Mouse (Mus musculus) MEL-GATA-1-ER (cell line): Measurements from ENCODE around the gene Mdga1.

ENCODE experiments used
- DNase-seq: peaks from one replicate; pipeline ENCODE4 v3.0.0-alpha.2; 2012; ENCODE audit warnings: low read depth; ENCODE audit errors: extremely low read depth

The Mdga1 gene

DNA sequence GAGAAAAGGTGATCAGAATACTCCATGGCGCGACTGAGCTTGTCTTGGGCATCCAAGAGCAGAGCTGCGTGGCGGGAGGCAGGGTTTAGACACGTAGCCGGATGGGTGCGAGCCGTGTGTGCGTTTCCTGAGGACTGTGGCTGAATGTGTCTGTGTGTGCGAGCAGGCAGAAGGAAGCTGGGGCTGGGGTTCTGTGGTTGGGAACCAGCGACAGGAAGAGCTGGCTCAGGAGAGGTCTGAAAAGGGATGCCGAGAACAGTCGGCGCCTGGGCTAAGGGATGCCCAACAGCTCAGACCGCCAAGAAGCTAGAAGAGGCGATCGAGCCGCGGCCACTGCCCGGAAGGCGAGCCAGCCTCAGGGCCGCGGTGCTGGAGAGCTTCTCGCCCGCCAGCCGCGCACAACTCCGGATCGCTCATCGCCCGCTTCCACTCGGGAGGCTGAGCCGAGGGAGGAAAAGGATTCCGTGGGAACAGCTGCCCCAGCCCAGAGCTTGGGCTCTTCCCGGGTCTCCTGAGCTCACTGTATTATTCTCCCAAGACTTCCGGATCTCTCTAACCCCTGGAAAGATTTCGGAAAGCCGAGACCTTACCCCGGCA lies 83.1 kb downstream of the Mdga1 start:
- no peak for DNase-seq

DNA sequence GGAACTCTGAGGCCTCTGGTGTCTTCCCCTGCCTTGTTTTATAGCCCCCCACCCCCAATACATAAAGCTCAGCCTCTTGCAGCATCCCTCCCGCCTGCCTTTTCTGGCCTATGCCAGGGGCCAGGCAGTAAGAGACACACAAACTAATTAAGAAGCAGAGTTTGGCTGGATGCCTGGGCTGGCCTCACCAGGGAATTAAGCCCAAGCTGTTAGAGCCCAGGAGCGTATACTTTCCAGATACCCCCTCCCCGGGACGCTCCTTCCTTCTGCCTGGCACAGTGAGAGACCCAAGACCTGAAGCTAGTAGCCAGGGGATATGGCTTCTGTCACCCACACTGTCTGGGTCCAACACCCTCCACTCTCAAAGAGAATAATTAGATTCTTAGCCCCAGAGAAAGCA lies 83.8 kb downstream of the Mdga1 start:
- DNase-seq = no peak

GRCm38 (mm10) chr17:29884596-29884995 lies 85.3 kb downstream of the Mdga1 start:
- DNase-seq = no peak

- no peak for DNase-seq
These were observed 86.5 kb downstream of the Mdga1 start for GRCm38 (mm10) chr17:29883351-29883750.

DNA sequence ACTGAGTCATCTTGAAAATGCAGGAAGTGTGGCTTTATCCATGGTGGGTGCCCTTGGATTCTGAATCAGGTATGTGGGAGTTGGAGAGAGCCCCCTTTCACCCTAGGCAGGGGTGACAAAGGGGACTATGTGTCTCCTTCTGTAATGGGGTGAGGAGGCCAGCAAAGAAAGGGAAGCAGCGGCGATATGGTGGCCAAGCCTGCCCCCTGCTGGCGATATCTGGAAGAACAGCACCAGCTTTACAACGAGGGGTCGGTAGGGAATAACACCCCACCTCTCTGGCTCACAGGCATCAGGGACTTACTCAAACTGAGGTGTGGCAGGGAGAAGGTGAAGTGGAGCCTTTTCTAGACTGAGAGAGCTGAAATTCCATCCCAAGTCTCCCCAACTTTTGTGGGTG lies 87.0 kb downstream of the Mdga1 start:
- no peak for DNase-seq

DNA sequence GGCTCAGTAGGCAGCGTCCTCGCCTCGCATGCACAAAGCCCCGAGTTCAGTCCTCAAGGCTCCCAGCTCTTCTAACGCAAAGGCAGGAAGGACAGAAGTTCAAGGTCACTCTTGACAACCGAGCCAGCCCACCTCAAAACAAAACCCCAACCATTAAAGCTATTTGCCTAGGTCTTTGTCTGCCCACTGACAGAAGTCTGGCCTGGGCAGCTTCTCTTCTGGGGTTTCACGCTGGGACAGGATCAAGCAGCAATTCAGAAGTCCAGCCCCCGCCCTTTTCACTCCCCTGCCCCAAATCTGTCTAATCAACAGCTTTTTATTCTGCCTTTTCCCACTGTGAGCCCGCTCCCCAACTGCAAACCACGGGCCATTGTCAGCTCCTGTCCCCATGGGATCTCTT lies 89.6 kb downstream of the Mdga1 start:
- DNase-seq = no peak

DNA sequence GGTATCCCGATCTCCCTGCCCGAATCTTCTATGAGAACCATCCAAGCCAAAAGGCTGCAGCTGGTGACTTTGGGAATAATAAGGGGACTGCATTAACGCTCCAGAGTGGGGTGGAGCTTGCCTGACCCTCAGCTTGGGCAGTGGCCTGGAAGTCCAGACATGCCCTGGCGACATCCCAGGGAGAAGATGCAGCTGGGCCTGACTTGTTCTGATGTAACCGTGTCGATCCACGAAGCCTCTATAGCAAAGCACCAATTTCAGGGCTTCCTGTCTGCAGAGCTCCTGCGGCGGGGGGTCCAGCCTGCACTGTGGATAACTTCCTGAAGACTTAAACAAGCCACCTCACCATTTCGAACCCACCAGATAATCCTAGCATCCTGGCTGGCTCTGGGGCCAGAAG lies 90.9 kb downstream of the Mdga1 start:
- DNase-seq = no peak

DNA sequence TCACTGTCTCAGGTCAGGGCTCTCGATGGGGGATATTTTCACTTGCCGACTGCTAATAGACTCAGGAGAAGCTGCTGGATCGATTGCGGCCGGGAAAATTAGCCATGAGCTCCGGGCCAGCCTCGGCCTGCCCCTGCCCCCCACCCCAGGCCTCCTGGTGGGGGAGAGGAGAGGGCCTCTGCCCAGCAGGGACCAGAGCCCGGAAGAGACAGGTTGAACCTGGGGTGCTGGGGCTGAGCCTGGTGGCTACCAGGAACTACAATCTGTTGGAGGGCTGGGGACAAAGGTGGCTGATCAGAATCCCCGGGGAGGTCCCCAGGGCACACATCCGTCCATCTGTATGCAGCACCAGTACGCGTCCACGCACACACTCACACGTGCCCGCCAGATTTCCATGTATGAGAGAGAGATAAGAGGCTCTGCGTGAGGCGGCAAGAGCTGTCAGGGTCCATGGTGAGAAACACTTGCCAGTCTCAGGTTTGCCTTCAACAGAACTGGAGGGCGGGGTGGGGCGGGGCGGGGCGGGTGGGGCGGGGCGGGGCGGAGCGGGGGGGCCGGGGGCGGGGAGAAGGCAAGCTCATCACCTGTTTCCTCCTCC lies 95.7 kb downstream of the Mdga1 start:
- no peak for DNase-seq

- no peak for DNase-seq
These were observed 96.3 kb downstream of the Mdga1 start for GRCm38 (mm10) chr17:29873580-29874015.

DNA sequence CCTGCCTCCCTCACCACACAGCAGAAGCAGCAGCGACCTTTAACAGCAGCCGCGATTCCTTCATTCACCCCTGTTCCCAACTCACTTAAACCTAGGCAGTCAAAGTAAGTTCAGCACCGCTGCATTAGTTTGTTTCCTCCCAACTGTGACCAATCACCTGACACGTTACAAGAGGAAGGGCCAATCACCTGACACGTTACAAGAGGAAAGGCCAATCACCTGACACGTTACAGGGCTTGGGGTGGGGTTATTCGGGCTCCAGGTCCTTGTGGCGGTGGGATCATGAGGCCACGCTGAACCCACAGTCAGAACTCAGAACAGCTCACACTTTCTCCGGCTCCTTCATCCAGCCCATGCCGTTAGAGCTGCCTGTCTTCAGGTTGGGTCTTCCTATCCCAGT lies 99.6 kb downstream of the Mdga1 start:
- DNase-seq = no peak

DNA sequence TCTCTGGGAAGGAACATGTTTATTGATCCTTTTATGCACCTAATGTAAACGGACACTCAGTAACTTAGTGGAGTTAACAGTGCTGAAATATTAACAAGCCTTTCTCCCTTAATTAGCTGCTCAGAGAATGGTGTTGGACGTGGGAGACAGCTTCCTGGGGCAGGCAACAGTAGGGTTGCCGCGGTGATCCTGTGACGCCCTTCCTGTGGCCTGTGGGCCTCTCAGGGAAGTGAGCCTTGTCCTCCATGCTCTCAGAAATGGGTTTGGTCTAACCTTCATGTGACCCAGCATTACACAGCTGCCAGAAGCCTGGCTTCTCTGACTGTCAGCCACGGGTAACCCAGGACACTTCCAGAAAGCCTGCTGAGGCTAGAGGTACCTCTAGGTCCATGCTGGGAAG lies 104.0 kb downstream of the Mdga1 start:
- DNase-seq = no peak

- DNase-seq = no peak
These were observed 105.4 kb downstream of the Mdga1 start for GRCm38 (mm10) chr17:29864440-29864839.

- DNase-seq = peak; percentile 100
These were observed 110.1 kb downstream of the Mdga1 start for GRCm38 (mm10) chr17:29859788-29860283.

- DNase-seq = no peak
These were observed 111.1 kb downstream of the Mdga1 start for GRCm38 (mm10) chr17:29858764-29859163.

DNA sequence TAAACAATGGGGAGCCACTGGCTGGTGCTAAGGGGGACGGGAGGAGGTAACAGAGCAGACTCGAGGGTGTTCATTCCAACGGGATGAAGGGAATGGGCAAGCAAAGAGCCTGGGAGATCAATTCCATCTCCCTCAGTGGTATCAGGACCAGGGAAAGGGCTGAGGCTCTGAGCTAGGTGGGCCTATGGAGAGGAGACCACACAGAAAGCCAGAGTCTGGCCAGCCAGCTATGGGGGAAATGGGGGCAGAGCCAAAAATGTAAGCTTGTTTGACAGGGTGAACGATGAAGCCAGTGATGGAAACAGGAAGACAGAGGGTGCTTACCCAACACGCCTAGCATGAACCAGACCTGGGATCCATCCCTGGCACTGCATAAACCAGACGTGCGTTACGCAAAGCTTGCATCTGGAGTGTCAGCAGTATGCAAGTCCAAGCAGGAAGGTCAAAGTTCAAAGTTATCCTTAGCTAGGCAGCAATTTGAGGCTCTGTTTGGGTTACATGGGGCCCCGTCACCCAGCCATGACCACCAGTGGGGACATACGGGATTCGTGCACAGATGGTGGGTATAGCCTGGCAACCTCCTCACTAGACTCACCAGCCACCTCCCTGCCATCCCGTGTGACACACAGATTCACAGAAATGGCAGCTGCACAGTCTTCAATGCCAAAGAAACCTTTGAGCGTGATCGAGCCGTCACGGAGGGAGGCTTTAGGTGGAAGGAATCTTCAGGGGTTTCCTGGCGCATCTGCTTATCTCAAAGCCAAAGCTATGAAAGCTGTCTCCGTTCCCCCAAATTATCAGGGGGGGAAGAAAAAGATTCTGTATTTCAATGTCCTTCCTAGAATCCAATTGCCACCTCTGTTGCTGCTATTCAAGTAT lies 113.9 kb downstream of the Mdga1 start:
- no peak for DNase-seq

- no peak for DNase-seq
These were observed 115.1 kb downstream of the Mdga1 start for GRCm38 (mm10) chr17:29854835-29855234.

DNA sequence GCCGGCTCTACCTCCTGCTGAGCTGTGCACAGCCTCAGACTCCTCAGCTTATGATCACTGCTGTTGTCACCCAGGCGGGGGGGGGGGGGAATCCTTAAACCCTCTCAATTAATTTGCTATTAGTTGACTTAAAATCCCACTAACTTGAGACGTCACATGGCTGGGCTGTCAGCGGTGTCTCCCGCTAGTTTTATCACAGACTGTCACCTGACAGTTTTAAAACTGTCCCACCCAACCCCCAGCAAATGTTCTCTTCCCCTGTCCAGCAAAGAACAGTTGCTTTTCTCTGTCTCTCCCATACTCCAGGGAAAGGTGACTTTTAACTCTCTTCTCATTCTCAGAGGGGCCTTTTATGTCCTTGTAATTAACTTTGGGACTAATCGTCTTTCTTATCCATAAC lies 115.5 kb downstream of the Mdga1 start:
- DNase-seq = no peak

DNA sequence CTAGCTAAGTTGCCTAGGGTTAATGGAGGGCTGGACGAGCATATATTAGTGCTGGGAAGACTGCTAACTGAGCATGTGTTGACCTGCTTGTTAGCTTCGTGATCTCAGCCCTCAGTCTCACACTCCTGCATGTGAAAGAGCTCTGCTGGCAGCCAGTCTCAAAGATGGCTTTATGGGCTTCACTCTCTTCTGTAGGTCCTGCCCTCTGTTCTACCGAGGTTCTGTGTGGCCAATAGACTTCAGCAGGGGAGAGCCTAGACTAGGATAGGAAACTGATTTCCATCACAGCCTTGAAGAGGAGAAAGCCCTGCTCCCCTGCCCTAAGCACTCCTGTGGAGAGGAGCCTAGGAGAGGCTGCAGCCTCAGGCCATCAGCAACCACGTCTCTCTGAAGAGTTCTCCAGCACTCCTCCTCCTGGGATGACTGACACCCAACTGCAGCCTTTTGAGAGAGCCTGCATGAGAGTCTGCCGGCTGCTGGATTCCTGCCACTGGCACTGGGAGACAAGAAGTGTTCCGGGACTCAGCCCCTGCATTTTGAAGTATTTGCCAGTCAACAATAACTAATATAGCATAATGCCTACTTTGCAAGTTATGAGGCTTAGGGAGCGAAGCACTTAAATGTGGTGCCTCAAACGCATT lies 116.9 kb downstream of the Mdga1 start:
- DNase-seq = no peak

GRCm38 (mm10) chr17:29849436-29849797 lies 120.5 kb downstream of the Mdga1 start:
- no peak for DNase-seq

- DNase-seq = peak; percentile 61
These were observed 121.0 kb downstream of the Mdga1 start for GRCm38 (mm10) chr17:29848793-29849435.

- DNase-seq = no peak
These were observed 122.6 kb downstream of the Mdga1 start for GRCm38 (mm10) chr17:29847291-29847690.
